Mouse (Mus musculus) neural tube, embryonic 10.5 days (tissue): ENCODE results near the gene Ykt6.
"Not testable (repeated sequence)": the region's sequence is repeated elsewhere in the genome, so short reads cannot be mapped to it uniquely, and the experiment has no call there.

Source experiments
- DNase-seq: peaks from one replicate; pipeline ENCODE4 v3.0.0-alpha.2; 2017; ENCODE audit warnings: low spot score; ENCODE audit errors: extremely low spot score

Ykt6 gene

GRCm38 (mm10) chr11:5955546-5956276, at the start of gene Ykt6:
TSS of gene Ykt6 (plus strand) at chr11:5955693.
- DNase-seq: peak; percentile 97

- no peak for DNase-seq
These were observed 49.5 kb upstream of the Ykt6 start for GRCm38 (mm10) chr11:5905778-5906518.

GRCm38 (mm10) chr11:5907096-5907495, 48.4 kb upstream of the Ykt6 start:
- DNase-seq: no peak

- DNase-seq: no peak
These were observed 46.9 kb upstream of the Ykt6 start for GRCm38 (mm10) chr11:5908642-5909041.

GRCm38 (mm10) chr11:5912635-5913034, 42.9 kb upstream of the Ykt6 start:
- peak; percentile 45 for DNase-seq

GRCm38 (mm10) chr11:5913256-5913655, 42.2 kb upstream of the Ykt6 start:
- DNase-seq: no peak

GRCm38 (mm10) chr11:5913936-5914335, 41.6 kb upstream of the Ykt6 start:
- no peak for DNase-seq

- DNase-seq: no peak
These were observed 40.6 kb upstream of the Ykt6 start for GRCm38 (mm10) chr11:5914940-5915339.

- DNase-seq: no peak
These were observed 39.9 kb upstream of the Ykt6 start for GRCm38 (mm10) chr11:5915429-5916177.

- no peak for DNase-seq
These were observed 39.3 kb upstream of the Ykt6 start for GRCm38 (mm10) chr11:5916178-5916548.

GRCm38 (mm10) chr11:5918111-5918510, 37.4 kb upstream of the Ykt6 start:
- no peak for DNase-seq

GRCm38 (mm10) chr11:5919606-5920005, 35.9 kb upstream of the Ykt6 start:
- DNase-seq: no peak

- no peak for DNase-seq
These were observed 35.1 kb upstream of the Ykt6 start for GRCm38 (mm10) chr11:5920323-5920960.

GRCm38 (mm10) chr11:5924699-5925098, 30.8 kb upstream of the Ykt6 start:
- no peak for DNase-seq

GRCm38 (mm10) chr11:5926696-5927220, 28.7 kb upstream of the Ykt6 start:
- no peak for DNase-seq

- no peak for DNase-seq
These were observed 24.9 kb upstream of the Ykt6 start for GRCm38 (mm10) chr11:5930578-5930977.

GRCm38 (mm10) chr11:5931947-5932346, 23.5 kb upstream of the Ykt6 start:
- not testable (repeated sequence) for DNase-seq

GRCm38 (mm10) chr11:5934531-5934930, 21.0 kb upstream of the Ykt6 start:
- DNase-seq: not testable (repeated sequence)

- DNase-seq: no peak
These were observed 12.5 kb upstream of the Ykt6 start for GRCm38 (mm10) chr11:5942966-5943365.

- DNase-seq: no peak
These were observed 10.4 kb upstream of the Ykt6 start for GRCm38 (mm10) chr11:5945096-5945495.

- no peak for DNase-seq
These were observed 7.7 kb upstream of the Ykt6 start for GRCm38 (mm10) chr11:5947796-5948195.
